Mouse (Mus musculus): ENCODE results near the gene Setd3. TPM values are rescaled to one million over a fixed set of nuclear protein-coding genes. Genes with fewer than 3 reads are reported as not detected.
A peak's percentile ranks its signal among the peaks of the same experiment; 100 is the strongest.

The Setd3 gene
- polyA plus RNA-seq, 1 experiment: 72.6 TPM

DNA sequence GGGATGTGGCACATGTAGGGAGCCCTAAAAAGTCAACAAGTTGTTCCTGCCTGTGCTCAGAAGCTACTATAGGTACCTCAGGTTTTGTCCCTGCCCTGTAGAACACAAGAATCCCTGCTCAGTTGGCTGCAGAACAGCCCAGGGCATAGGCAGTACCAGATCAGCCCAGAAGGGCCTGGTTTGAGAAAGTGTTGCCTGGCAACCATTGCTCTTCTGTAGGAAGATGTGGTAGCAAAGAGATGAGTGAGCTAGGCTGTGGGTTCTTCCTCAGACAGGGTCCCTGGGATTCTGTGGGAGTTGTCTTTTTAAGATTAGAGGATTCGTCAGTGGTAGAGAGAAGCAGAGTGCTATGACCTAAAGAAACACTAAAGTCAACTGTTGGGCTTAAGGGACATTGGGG is 21.0 kb upstream of the Setd3 start:
- TF ChIP-seq CTCF (IDR thresholded peaks at IDR 0.05; ENCODE audit: borderline replicate concordance, extremely low read depth, insufficient read depth, insufficient read length): no peak
- no peak for TF ChIP-seq POLR2A (IDR thresholded peaks at IDR 0.05; ENCODE audit: borderline replicate concordance, extremely low read depth, insufficient read depth, insufficient read length, poor library complexity, severe bottlenecking)
- no peak for DNase-seq (ENCODE audit: low read depth)

DNA sequence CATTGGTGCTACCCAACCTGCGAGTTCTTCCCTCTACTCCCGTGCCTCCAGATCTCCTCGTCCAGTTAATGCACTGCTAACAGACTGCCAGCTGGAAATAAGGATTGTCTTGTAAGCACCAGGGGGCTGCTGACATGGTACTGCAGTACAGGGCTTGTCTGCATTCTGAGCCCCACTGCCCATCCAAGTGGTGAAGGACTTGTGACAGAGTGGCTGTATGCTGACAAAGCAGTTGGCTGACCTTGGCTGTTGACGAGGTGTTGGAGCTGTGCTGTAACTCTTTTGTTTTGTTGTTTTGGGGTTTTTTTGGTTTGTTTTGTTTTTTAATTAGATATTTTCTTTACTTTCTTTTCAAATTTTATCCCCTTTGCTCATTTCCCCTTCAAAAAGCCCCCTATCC is 19.3 kb upstream of the Setd3 start:
- no peak for TF ChIP-seq CTCF (IDR thresholded peaks at IDR 0.05; ENCODE audit: borderline replicate concordance, extremely low read depth, insufficient read depth, insufficient read length)
- TF ChIP-seq POLR2A (IDR thresholded peaks at IDR 0.05; ENCODE audit: borderline replicate concordance, extremely low read depth, insufficient read depth, insufficient read length, poor library complexity, severe bottlenecking): no peak
- no peak for DNase-seq (ENCODE audit: low read depth)

DNA sequence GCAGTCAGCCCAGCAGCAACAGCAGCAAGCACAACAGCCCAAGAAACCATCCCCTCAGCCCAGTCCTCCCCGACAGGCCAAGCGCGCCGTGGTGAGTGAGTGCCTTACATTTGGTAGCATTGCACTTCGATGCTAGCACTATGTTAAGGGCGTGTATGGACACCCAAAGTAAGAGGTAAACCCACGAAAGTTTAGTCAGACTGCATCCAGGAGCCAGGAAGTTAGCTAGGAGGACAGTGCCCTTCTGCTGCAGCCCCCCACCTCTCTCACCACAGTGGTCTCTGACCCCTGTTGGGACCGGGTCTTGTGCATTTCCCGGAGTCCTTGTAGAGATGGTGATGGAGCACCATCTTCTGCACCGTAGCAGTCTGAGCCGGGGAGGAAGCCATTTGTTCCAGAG is 16.6 kb upstream of the Setd3 start:
- TF ChIP-seq POLR2A (IDR thresholded peaks at IDR 0.05; ENCODE audit: borderline replicate concordance, extremely low read depth, insufficient read depth, insufficient read length, poor library complexity, severe bottlenecking) (no peak), CTCF (IDR thresholded peaks at IDR 0.05; ENCODE audit: borderline replicate concordance, extremely low read depth, insufficient read depth, insufficient read length) (no peak)
- DNase-seq (ENCODE audit: low read depth): no peak

DNA sequence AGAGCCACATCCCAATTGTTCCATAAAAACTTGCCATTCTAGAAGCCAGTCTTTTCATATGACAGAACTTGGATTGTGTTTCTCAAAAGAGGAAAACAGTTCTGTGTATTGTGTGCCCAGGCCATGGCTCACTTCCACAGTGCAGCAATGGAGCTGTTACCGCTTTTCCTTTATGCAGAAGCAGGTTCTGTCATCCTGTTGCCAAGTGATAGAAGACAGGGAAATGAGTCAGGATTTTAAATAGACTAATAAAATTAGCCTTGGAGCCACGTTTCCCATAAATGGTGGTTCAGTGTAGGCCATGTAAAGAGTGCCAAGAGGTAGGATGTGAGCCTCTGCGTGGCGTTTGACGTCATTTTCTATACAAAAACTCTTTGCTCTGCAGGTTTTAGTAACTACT is 14.8 kb upstream of the Setd3 start:
- no peak for DNase-seq (ENCODE audit: low read depth)
- TF ChIP-seq POLR2A (IDR thresholded peaks at IDR 0.05; ENCODE audit: borderline replicate concordance, extremely low read depth, insufficient read depth, insufficient read length, poor library complexity, severe bottlenecking) (no peak), CTCF (IDR thresholded peaks at IDR 0.05; ENCODE audit: borderline replicate concordance, extremely low read depth, insufficient read depth, insufficient read length) (no peak)

DNA sequence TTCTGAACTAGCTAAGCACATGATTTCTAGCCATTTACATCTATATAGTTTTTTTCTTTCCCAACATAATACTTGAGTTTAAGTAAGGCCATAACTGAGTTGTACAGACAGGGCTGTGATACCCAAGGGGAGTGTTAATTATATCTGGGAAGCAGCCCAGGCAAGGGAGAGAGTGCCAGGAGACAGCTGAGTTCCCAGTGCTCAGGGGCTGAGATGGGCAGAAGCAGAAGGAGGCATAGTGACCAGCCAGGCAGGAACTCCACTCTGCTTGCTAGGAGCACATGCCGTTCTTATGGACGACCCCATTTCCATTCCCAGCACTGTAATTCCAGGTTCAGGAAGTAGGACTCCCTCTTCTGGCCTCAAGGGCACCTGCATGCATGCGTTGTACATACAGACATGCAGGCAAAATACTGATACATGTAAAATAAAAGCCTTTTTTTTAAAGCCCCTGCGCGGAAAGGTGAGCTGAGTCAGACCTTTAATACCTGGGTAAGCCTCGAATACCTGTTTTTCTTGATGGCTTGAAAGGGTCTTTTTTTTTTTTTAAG is 8.5 kb upstream of the Setd3 start:
- TF ChIP-seq CTCF (IDR thresholded peaks at IDR 0.05; ENCODE audit: borderline replicate concordance, extremely low read depth, insufficient read depth, insufficient read length): no peak
- no peak for TF ChIP-seq POLR2A (IDR thresholded peaks at IDR 0.05; ENCODE audit: borderline replicate concordance, extremely low read depth, insufficient read depth, insufficient read length, poor library complexity, severe bottlenecking)
- peak; percentile 34 for DNase-seq (ENCODE audit: low read depth)

DNA sequence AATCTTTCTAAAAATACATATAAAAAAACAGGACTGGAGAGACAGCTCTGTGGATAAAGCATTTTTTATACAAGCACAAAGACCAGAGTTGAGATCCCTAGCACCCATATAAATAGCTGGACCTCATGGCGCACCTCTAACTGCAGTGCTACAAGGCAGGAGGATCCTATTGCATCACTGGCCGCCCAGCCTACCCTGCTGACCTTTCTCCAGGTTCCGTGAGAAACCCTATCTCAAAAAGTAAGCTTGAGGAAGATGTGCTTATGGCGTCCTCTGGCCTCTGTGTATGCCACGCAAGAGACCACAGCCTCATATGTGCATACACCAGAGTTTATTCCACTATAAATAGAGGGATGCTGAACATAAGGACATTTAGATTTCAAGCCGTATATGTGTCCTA is 2.6 kb upstream of the Setd3 start:
- DNase-seq (ENCODE audit: low read depth): no peak
- no peak for TF ChIP-seq POLR2A (IDR thresholded peaks at IDR 0.05; ENCODE audit: borderline replicate concordance, extremely low read depth, insufficient read depth, insufficient read length, poor library complexity, severe bottlenecking)
- no peak for TF ChIP-seq CTCF (IDR thresholded peaks at IDR 0.05; ENCODE audit: borderline replicate concordance, extremely low read depth, insufficient read depth, insufficient read length)

DNA sequence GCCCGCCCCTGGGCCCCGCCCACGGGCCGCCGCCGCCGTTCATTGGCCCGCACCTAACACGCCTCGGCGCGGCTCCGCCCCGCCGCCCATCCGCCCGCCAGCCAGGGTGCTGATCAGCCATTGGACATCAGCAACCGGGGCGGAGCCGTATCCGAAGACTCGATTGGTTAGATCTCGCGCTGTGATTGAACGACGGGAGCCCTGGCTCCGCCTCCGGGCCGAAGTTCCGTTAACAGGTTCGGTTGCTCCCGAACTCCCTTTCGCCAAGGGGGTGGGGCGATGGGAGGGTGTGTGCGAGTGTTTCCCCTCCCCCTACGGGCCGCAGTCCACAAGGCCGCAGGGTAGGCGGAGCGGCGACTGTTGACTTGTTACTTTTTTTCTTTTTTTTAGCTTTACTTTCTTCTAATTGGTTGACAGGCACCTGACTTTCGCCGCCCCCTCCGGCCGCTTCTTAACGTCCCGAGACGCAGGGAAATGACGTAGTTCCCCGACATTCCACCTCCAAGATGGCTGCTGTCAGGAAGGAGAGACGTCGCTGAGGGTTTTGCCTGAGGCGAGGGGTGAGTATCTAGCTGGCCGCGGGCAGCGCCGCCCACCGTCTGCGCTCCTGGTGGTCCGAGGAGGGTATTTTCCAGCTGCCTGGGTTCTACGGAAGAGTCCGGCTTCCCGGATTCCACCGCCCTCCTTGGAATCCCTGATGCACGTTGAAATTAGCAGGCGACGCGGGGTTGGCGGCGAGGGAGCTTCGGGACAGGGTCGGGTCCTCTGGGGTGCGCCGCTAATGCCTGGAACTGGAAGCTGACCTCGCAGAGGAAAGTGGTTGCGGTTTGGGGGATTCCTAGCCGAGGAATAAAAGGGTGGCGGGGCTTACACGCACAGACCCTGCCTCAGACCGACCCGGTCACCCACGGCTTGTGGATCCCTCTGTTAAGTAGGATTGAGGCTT is 480 bp upstream of the Setd3 start, which contains the start of gene Ccnk:
Ccnk (plus strand) TSS at position 259 of the 946 bp plus-strand sequence.
- TF ChIP-seq CTCF (IDR thresholded peaks at IDR 0.05; ENCODE audit: borderline replicate concordance, extremely low read depth, insufficient read depth, insufficient read length) (no peak), POLR2A (IDR thresholded peaks at IDR 0.05; ENCODE audit: borderline replicate concordance, extremely low read depth, insufficient read depth, insufficient read length, poor library complexity, severe bottlenecking) (peak; percentile 27; the same call in 1 of the 2 replicates)
- peak; percentile 100 for DNase-seq (ENCODE audit: low read depth)

DNA sequence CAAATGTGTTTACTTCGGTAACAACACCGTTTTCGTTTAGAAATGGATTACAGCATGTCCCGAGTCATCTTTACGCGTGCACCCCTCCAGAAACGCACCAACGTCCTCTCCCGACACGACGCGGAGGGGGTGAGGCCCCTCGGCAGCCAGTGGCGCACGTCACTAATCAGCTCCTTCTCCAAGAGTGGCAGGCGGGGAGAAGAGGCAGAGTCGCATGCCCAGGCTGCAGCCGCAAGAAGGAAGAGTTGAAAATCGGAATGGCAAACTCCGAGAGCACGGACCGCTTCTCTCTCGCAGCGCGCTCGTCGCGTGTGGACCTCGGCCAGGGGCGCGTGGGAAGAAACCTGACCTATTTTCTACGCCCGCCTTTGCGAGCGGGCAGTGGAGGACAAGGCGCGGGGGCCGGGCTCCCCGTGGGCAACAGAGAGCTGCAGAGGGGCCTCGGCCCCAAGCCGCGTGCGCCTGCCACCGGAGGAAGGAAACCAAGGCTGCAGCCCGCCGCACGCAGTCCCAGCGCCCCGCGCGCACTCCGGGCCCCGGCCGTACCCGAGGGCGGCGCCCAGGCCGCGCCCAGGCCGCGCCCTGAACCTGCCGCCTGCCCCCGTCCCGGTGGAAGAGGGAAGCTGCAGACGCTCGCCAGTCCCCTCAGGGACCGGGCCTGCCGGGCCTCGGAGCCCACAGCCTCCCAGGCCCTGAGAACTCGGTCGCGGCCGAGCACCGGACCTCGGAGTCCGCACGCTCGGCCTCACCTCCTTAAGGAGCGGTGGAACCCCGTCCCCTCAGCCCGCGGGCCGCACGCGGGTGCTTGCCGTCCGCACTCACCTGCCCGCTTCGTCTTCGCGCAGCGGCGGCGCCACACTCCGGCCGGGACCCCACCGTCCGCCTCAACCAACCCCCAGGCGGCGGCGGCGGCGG is 526 bp downstream of the Setd3 start:
- peak; percentile 75 for DNase-seq (ENCODE audit: low read depth)
- no peak for TF ChIP-seq CTCF (IDR thresholded peaks at IDR 0.05; ENCODE audit: borderline replicate concordance, extremely low read depth, insufficient read depth, insufficient read length)
- TF ChIP-seq POLR2A (IDR thresholded peaks at IDR 0.05; ENCODE audit: borderline replicate concordance, extremely low read depth, insufficient read depth, insufficient read length, poor library complexity, severe bottlenecking): 0 out of 2 replicates have a peak, but pooled peaks have one; percentile 45

DNA sequence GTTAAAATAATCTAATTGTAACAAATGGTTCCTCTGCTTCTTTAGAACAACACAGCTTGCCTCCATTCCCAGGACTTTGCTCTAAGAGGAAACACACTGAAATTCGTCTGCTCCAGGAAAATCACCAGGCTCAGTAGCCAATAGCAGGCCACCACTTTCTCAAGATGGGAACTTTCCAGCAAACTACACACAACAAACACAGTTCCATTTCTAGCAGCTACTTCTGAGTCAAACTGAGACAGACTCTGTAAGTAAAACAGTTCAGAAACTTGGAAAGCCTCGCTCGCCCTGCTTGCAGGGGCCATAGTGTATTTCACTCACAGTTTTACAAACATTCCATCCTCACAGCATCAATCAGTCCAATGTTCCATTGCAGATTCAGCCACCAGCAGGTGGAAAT is 2.7 kb downstream of the Setd3 start:
- TF ChIP-seq CTCF (IDR thresholded peaks at IDR 0.05; ENCODE audit: borderline replicate concordance, extremely low read depth, insufficient read depth, insufficient read length): no peak
- TF ChIP-seq POLR2A (IDR thresholded peaks at IDR 0.05; ENCODE audit: borderline replicate concordance, extremely low read depth, insufficient read depth, insufficient read length, poor library complexity, severe bottlenecking): no peak
- no peak for DNase-seq (ENCODE audit: low read depth)

DNA sequence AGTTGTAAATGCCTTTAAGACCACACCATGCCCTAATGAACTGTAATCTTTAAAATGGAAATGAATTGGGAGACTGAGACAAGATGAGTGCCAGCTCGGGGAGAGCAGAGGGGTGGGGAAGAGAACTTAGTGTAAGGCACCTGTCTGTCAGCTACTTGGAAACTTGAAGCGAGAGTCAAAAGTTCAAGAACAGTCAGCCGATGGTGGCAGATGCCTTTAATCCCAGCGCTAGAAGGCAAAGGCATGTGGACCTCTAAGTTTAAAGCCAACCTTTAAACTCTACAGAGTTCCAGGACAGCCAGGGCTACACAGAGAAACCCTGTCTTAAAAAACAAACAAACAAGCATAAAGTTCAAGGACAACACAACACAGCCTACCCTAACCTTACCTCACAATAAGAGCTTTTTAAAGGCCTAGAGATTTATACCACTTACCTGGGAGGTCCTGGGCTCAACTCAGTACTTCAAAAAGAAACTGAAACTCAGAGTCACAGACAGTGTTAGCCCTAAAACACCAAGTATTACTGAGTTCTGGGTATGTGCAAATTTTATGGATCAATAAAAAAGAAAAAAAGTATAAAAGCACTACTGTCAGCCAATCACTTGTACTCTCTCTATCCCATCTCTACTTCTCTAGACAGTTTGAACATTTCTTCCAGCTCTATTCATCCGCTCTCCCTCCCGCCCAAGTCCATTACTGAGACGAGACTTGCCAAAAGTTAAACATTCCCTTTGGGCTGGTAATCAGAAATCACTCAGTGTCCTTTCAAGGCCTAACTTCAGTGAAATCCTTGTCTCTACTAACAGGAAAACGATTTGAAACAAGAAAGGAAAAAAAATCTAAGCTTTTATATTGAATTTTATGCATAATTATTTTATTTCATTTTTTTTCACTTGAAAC is 4.3 kb downstream of the Setd3 start:
- DNase-seq (ENCODE audit: low read depth): no peak
- TF ChIP-seq POLR2A (IDR thresholded peaks at IDR 0.05; ENCODE audit: borderline replicate concordance, extremely low read depth, insufficient read depth, insufficient read length, poor library complexity, severe bottlenecking) (no peak), CTCF (IDR thresholded peaks at IDR 0.05; ENCODE audit: borderline replicate concordance, extremely low read depth, insufficient read depth, insufficient read length) (no peak)

Data from brain, embryonic 14.5 days (tissue).